Mouse (Mus musculus): ENCODE results near the gene Limk2. TPM values are rescaled to one million over a fixed set of nuclear protein-coding genes. Genes with fewer than 3 reads are reported as not detected.
A peak's percentile ranks its signal among the peaks of the same experiment; 100 is the strongest.

Gene Limk2
- total and polyA plus RNA-seq, 2 experiments from 2014 or later, result 113 to 206 TPM

GRCm38 (mm10) chr11:3368983-3369382 lies 40.0 kb downstream of the Limk2 start:
- Histone ChIP-seq H3K4me1 (ENCODE audit: insufficient read depth, low read length) (peaks cover 16% of the 10 kb centered on the region), H3K27ac (no peak overlapping the region), H3K9me3 (ENCODE audit: low read length) (no peaks in the 10 kb centered on the region), H3K36me3 (ENCODE audit: insufficient read depth, low read length) (no peaks in the 10 kb centered on the region), H3K4me3 (ENCODE audit: low read length) (no peak overlapping the region), H3K4me2 (ENCODE audit: low read depth, low read length) (peak overlapping the region; percentile 87), H3K27me3 (ENCODE audit: insufficient read depth, low read length) (no peaks in the 10 kb centered on the region), H3K9ac (replicated peaks; ENCODE audit: low read length) (no peak overlapping the region)
- no peak for ATAC-seq
- whole genome bisulfite sequencing, result 60% methylated on average over 7 of the region's 7 CpGs
- no peak for TF ChIP-seq CTCF (IDR thresholded peaks at IDR 0.05; ENCODE audit: low read depth)
- DNase-seq (ENCODE audit: low spot score), result no peak

- 76% methylated on average over 7 of the region's 7 CpGs for WGBS
- ATAC-seq (no peak), DNase-seq (ENCODE audit: low spot score) (no peak)
- Histone ChIP-seq H3K4me2 (ENCODE audit: low read depth, low read length) (no peak overlapping the region), H3K36me3 (ENCODE audit: insufficient read depth, low read length) (no peaks in the 10 kb centered on the region), H3K9me3 (ENCODE audit: low read length) (no peaks in the 10 kb centered on the region), H3K4me3 (ENCODE audit: low read length) (no peak overlapping the region), H3K27ac (no peak overlapping the region), H3K27me3 (ENCODE audit: insufficient read depth, low read length) (no peaks in the 10 kb centered on the region), H3K4me1 (ENCODE audit: insufficient read depth, low read length) (peaks cover 8% of the 10 kb centered on the region), H3K9ac (replicated peaks; ENCODE audit: low read length) (no peak overlapping the region)
- no peak for TF ChIP-seq CTCF (IDR thresholded peaks at IDR 0.05; ENCODE audit: low read depth)
Measured at GRCm38 (mm10) chr11:3366411-3366810, 42.6 kb downstream of the Limk2 start.

GRCm38 (mm10) chr11:3362854-3363253 lies 46.1 kb downstream of the Limk2 start:
- ATAC-seq, result no peak
- WGBS, result 86% methylated on average over 3 of the region's 3 CpGs
- no peak for TF ChIP-seq CTCF (IDR thresholded peaks at IDR 0.05; ENCODE audit: low read depth)

GRCm38 (mm10) chr11:3352990-3353585 lies 55.9 kb downstream of the Limk2 start:
- peak; percentile 50 for TF ChIP-seq CTCF (IDR thresholded peaks at IDR 0.05; ENCODE audit: low read depth)
- Histone ChIP-seq H3K27ac (no peak overlapping the region), H3K27me3 (ENCODE audit: insufficient read depth, low read length) (no peaks in the 10 kb centered on the region), H3K9me3 (ENCODE audit: low read length) (no peaks in the 10 kb centered on the region), H3K4me1 (ENCODE audit: insufficient read depth, low read length) (no peaks in the 10 kb centered on the region), H3K4me2 (ENCODE audit: low read depth, low read length) (no peak overlapping the region), H3K36me3 (ENCODE audit: insufficient read depth, low read length) (peaks cover 68% of the 10 kb centered on the region), H3K4me3 (ENCODE audit: low read length) (no peak overlapping the region), H3K9ac (replicated peaks; ENCODE audit: low read length) (no peak overlapping the region)
- no peak for ATAC-seq
- no peak for DNase-seq (ENCODE audit: low spot score)
- WGBS, result 57% methylated on average over 18 of the region's 18 CpGs

More at GRCm38 (mm10) chr11:3362854-3363253, 46.1 kb downstream of the Limk2 start:
- Histone ChIP-seq H3K27me3 (ENCODE audit: insufficient read depth, low read length) (no peaks in the 10 kb centered on the region), H3K4me2 (ENCODE audit: low read depth, low read length) (no peak overlapping the region), H3K4me3 (ENCODE audit: low read length) (no peak overlapping the region), H3K9me3 (ENCODE audit: low read length) (no peaks in the 10 kb centered on the region), H3K4me1 (ENCODE audit: insufficient read depth, low read length) (no peaks in the 10 kb centered on the region), H3K27ac (no peak overlapping the region), H3K9ac (replicated peaks; ENCODE audit: low read length) (no peak overlapping the region), H3K36me3 (ENCODE audit: insufficient read depth, low read length) (peaks cover 16% of the 10 kb centered on the region)
- no peak for DNase-seq (ENCODE audit: low spot score)

- Histone ChIP-seq H3K9ac (replicated peaks; ENCODE audit: low read length) (no peak overlapping the region), H3K36me3 (ENCODE audit: insufficient read depth, low read length) (peaks cover 61% of the 10 kb centered on the region), H3K4me3 (ENCODE audit: low read length) (no peak overlapping the region), H3K9me3 (ENCODE audit: low read length) (no peaks in the 10 kb centered on the region), H3K4me2 (ENCODE audit: low read depth, low read length) (no peak overlapping the region), H3K27ac (no peak overlapping the region), H3K4me1 (ENCODE audit: insufficient read depth, low read length) (no peaks in the 10 kb centered on the region), H3K27me3 (ENCODE audit: insufficient read depth, low read length) (no peaks in the 10 kb centered on the region)
- TF ChIP-seq CTCF (IDR thresholded peaks at IDR 0.05; ENCODE audit: low read depth), result no peak
- 93% methylated on average over 9 of the region's 9 CpGs for WGBS
- no peak for DNase-seq (ENCODE audit: low spot score)
- no peak for ATAC-seq
Measured at GRCm38 (mm10) chr11:3352131-3352530, 56.9 kb downstream of the Limk2 start.

GRCm38 (mm10) chr11:3349343-3349695 lies 59.7 kb downstream of the Limk2 start:
- no peak for TF ChIP-seq CTCF (IDR thresholded peaks at IDR 0.05; ENCODE audit: low read depth)
- Histone ChIP-seq H3K27ac (no peak overlapping the region), H3K27me3 (ENCODE audit: insufficient read depth, low read length) (no peaks in the 10 kb centered on the region), H3K9me3 (ENCODE audit: low read length) (no peaks in the 10 kb centered on the region), H3K4me2 (ENCODE audit: low read depth, low read length) (no peak overlapping the region), H3K9ac (replicated peaks; ENCODE audit: low read length) (no peak overlapping the region), H3K4me1 (ENCODE audit: insufficient read depth, low read length) (no peaks in the 10 kb centered on the region), H3K36me3 (ENCODE audit: insufficient read depth, low read length) (peaks cover 66% of the 10 kb centered on the region), H3K4me3 (ENCODE audit: low read length) (no peak overlapping the region)
- WGBS, result 87% methylated on average over 4 of the region's 4 CpGs
- ATAC-seq (no peak), DNase-seq (ENCODE audit: low spot score) (no peak)

- Histone ChIP-seq H3K9ac (replicated peaks; ENCODE audit: low read length) (no peak overlapping the region), H3K4me1 (ENCODE audit: insufficient read depth, low read length) (no peaks in the 10 kb centered on the region), H3K9me3 (ENCODE audit: low read length) (no peaks in the 10 kb centered on the region), H3K36me3 (ENCODE audit: insufficient read depth, low read length) (peaks cover 66% of the 10 kb centered on the region), H3K27ac (no peak overlapping the region), H3K27me3 (ENCODE audit: insufficient read depth, low read length) (no peaks in the 10 kb centered on the region), H3K4me3 (ENCODE audit: low read length) (no peak overlapping the region), H3K4me2 (ENCODE audit: low read depth, low read length) (no peak overlapping the region)
- WGBS, result 52% methylated on average over 6 of the region's 6 CpGs
- ATAC-seq (no peak), DNase-seq (ENCODE audit: low spot score) (no peak)
- no peak for TF ChIP-seq CTCF (IDR thresholded peaks at IDR 0.05; ENCODE audit: low read depth)
Measured at GRCm38 (mm10) chr11:3348576-3349342, 60.2 kb downstream of the Limk2 start.
